Mouse (Mus musculus): ENCODE measurements around the gene H2-T23. TPM values are rescaled to one million over a fixed set of nuclear protein-coding genes. Genes with fewer than 3 reads are reported as not detected.

H2-T23 gene
- polyA plus RNA-seq, 1 experiment from 2014 or later: 2.6 TPM

DNA sequence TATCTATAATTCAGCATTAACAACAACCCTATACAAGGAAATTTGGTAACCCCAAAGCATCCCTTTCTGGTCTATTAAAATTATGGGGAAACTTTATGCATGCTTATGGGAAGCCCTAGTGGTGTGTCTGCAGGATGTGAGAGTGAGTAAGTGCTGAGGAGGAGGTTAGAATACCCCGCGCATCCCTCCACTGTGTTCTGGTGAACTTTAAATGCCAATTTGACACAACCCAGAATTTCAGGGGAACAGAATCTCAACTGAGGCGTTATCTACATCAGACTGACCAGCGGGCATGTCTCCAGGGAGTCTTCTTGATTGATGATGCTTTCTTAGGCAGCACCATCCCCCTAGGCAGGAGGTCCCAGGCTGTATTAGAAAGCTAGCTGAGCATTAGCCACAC is 6.8 kb downstream of the H2-T23 start:
- Histone ChIP-seq H3K27ac (ENCODE audit: low read depth, low read length) (no peak overlapping the region), H3K9ac (replicated peaks; ENCODE audit: low read depth, low read length) (no peak overlapping the region), H3K4me2 (ENCODE audit: low read depth, low read length) (no peak overlapping the region), H3K27me3 (ENCODE audit: control insufficient read depth, insufficient read depth, low read length) (no peaks in the 10 kb centered on the region), H3K4me1 (ENCODE audit: control insufficient read depth, insufficient read depth, low read length) (no peaks in the 10 kb centered on the region), H3K9me3 (ENCODE audit: control insufficient read depth, low read length) (no peaks in the 10 kb centered on the region), H3K36me3 (ENCODE audit: control insufficient read depth, insufficient read depth, low read length) (no peaks in the 10 kb centered on the region), H3K4me3 (ENCODE audit: low read depth, low read length) (no peak overlapping the region)
- ATAC-seq (ENCODE audit: low read depth): no peak
- WGBS: 64% methylated on average over 4 of the region's 4 CpGs

DNA sequence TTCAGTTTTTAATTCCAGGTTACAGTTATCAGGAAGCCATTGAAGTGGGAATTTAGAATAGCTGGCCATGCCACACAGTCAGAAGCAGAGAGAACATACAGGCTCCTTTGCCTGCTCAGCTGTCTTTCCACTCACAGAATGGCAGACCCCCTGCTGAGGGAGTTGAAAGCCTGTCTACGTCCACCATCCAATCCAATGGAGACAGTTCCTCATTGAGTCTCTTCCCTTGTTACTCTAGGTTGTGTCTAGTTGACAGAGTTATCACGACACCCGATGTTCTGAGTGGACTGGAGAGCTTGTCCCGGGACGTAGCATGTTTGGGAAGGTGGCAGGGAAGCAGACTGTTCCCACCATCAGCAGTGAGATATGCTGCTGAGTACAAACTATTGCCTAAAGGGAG is 7.5 kb downstream of the H2-T23 start:
- H3K4me3 ChIP-seq (ENCODE audit: low read depth, low read length): no peak overlapping the region
- H3K4me2 ChIP-seq (ENCODE audit: low read depth, low read length): no peak overlapping the region
- no peaks in the 10 kb centered on the region for H3K27me3 ChIP-seq (ENCODE audit: control insufficient read depth, insufficient read depth, low read length)
- no peak overlapping the region for H3K27ac ChIP-seq (ENCODE audit: low read depth, low read length)
- H3K9ac ChIP-seq (replicated peaks; ENCODE audit: low read depth, low read length): no peak overlapping the region
- no peaks in the 10 kb centered on the region for H3K4me1 ChIP-seq (ENCODE audit: control insufficient read depth, insufficient read depth, low read length)
- 54% methylated on average over 5 of the region's 5 CpGs for WGBS
- H3K9me3 ChIP-seq (ENCODE audit: control insufficient read depth, low read length): no peaks in the 10 kb centered on the region
- no peaks in the 10 kb centered on the region for H3K36me3 ChIP-seq (ENCODE audit: control insufficient read depth, insufficient read depth, low read length)
- ATAC-seq (ENCODE audit: low read depth): no peak

DNA sequence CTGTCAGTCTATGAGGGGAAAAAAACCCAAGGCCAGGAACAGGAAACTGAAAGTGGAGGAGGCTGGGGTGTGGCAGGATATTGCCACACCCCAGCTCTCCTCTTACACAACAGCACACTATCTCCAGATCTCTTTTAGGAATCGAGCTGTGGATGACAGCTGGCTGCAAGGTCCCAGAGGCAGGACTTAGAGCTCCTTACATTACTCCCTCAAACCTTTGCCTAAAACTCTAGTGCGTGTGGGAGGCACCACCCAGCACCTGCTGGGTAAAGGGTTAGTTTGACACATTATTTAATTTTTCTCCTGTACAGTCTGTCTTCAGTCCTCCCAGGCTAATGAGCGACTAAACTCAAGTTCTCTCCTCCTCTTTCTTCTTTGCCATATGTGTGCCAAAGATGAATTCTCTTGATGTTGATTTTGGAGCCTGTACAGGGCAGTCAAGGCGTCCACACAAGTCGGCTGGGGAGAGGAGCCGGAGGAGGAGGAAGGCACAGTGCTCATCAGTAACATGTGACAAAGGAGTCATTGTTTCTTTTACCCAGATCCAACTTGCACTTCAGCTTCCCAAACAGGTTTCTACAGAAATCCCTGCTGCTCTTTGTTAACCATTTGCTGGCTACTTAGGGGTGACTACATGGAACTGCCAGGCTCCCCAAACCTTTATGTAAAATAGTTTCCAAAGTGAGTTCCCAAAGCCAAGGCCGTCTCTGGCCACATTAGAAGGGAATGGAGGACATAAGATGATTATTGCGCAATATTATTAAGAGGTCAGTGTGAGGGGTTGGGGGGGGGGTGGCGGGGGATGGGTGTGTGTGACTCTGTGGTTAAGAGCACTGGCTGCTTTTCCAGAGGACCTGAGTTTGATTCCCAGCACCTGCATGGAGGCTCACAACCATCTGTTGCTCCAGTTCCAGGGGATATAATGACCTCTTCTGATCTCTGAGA is 8.7 kb downstream of the H2-T23 start:
- Histone ChIP-seq H3K4me1 (ENCODE audit: control insufficient read depth, insufficient read depth, low read length) (no peaks in the 10 kb centered on the region), H3K4me3 (ENCODE audit: low read depth, low read length) (no peak overlapping the region), H3K9ac (replicated peaks; ENCODE audit: low read depth, low read length) (no peak overlapping the region), H3K9me3 (ENCODE audit: control insufficient read depth, low read length) (no peaks in the 10 kb centered on the region), H3K4me2 (ENCODE audit: low read depth, low read length) (no peak overlapping the region), H3K27ac (ENCODE audit: low read depth, low read length) (no peak overlapping the region), H3K27me3 (ENCODE audit: control insufficient read depth, insufficient read depth, low read length) (no peaks in the 10 kb centered on the region), H3K36me3 (ENCODE audit: control insufficient read depth, insufficient read depth, low read length) (no peaks in the 10 kb centered on the region)
- no peak for ATAC-seq (ENCODE audit: low read depth)
- WGBS: 73% methylated on average over 9 of the region's 9 CpGs

DNA sequence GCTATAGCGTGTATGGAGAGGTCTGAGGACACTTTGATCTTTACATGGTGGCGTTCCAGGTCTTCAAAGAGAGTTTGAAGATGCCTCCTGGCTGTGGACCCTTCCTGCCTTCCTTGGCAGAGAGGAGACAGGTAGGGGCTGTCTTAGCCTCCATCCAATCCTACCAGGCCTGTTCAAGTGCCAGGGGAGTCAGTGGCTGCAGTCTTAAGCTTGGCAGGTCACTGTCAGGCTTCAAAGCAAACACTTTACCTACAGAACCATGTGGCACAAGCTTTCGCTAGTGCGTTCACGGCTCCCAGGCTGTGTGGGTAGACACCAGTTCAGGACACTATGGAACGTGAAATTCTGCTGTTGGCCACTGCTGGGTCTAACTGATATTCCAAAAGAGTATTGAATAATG is 9.7 kb downstream of the H2-T23 start:
- Histone ChIP-seq H3K4me2 (ENCODE audit: low read depth, low read length) (no peak overlapping the region), H3K36me3 (ENCODE audit: control insufficient read depth, insufficient read depth, low read length) (no peaks in the 10 kb centered on the region), H3K27ac (ENCODE audit: low read depth, low read length) (no peak overlapping the region), H3K9me3 (ENCODE audit: control insufficient read depth, low read length) (no peaks in the 10 kb centered on the region), H3K4me1 (ENCODE audit: control insufficient read depth, insufficient read depth, low read length) (no peaks in the 10 kb centered on the region), H3K4me3 (ENCODE audit: low read depth, low read length) (no peak overlapping the region), H3K9ac (replicated peaks; ENCODE audit: low read depth, low read length) (no peak overlapping the region), H3K27me3 (ENCODE audit: control insufficient read depth, insufficient read depth, low read length) (no peaks in the 10 kb centered on the region)
- ATAC-seq (ENCODE audit: low read depth): no peak
- WGBS: 88% methylated on average over 6 of the region's 6 CpGs

DNA sequence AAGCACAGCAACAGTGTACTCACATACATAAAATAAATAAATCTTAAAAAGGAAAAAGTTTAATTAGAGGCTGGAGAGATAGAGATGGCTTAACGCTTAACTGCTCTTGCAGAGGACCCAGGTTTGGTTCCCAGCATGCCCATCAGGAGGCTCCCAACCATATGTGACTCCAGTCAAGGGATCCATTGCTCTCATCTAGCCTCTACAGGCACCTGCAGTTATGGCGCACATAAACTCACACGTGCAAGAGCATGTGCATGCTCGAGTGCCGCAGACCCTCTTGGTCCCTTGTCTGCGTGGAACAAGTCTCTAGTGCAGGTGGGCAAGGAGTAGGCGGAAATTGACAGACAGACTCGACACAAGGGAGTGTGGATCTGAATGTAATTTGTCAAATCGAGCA is 10.6 kb downstream of the H2-T23 start:
- H3K27ac ChIP-seq (ENCODE audit: low read depth, low read length): no peak overlapping the region
- ATAC-seq (ENCODE audit: low read depth): no peak
- no peak overlapping the region for H3K4me2 ChIP-seq (ENCODE audit: low read depth, low read length)
- H3K9ac ChIP-seq (replicated peaks; ENCODE audit: low read depth, low read length): no peak overlapping the region
- no peaks in the 10 kb centered on the region for H3K36me3 ChIP-seq (ENCODE audit: control insufficient read depth, insufficient read depth, low read length)
- H3K27me3 ChIP-seq (ENCODE audit: control insufficient read depth, insufficient read depth, low read length): no peaks in the 10 kb centered on the region
- 91% methylated on average over 9 of the region's 9 CpGs for WGBS
- H3K4me3 ChIP-seq (ENCODE audit: low read depth, low read length): no peak overlapping the region
- no peaks in the 10 kb centered on the region for H3K9me3 ChIP-seq (ENCODE audit: control insufficient read depth, low read length)
- H3K4me1 ChIP-seq (ENCODE audit: control insufficient read depth, insufficient read depth, low read length): no peaks in the 10 kb centered on the region

DNA sequence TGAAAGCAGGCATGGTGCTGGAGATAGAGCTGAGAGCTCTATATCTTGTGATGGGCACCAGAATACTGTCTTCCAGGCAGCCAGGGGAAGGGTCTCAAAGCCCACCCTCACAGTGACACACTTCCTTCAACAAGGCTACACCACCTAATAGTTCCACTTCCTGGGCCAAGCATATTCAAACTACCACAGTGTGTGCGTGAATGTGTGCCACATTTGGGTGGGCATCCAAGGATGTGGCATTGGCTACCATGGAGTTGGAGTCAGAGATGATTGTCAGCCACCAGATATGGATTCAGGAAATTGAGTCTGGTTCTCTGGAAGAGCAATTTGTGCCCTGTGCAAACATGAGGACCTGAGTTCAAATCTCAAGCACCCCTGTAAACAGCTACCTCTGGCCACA is 11.3 kb downstream of the H2-T23 start:
- Histone ChIP-seq H3K4me1 (ENCODE audit: control insufficient read depth, insufficient read depth, low read length) (no peaks in the 10 kb centered on the region), H3K27me3 (ENCODE audit: control insufficient read depth, insufficient read depth, low read length) (no peaks in the 10 kb centered on the region), H3K4me3 (ENCODE audit: low read depth, low read length) (no peak overlapping the region), H3K27ac (ENCODE audit: low read depth, low read length) (no peak overlapping the region), H3K4me2 (ENCODE audit: low read depth, low read length) (no peak overlapping the region), H3K9me3 (ENCODE audit: control insufficient read depth, low read length) (no peaks in the 10 kb centered on the region), H3K36me3 (ENCODE audit: control insufficient read depth, insufficient read depth, low read length) (no peaks in the 10 kb centered on the region), H3K9ac (replicated peaks; ENCODE audit: low read depth, low read length) (no peak overlapping the region)
- no peak for ATAC-seq (ENCODE audit: low read depth)
- WGBS: 100% methylated on average over 1 of the region's 1 CpGs

DNA sequence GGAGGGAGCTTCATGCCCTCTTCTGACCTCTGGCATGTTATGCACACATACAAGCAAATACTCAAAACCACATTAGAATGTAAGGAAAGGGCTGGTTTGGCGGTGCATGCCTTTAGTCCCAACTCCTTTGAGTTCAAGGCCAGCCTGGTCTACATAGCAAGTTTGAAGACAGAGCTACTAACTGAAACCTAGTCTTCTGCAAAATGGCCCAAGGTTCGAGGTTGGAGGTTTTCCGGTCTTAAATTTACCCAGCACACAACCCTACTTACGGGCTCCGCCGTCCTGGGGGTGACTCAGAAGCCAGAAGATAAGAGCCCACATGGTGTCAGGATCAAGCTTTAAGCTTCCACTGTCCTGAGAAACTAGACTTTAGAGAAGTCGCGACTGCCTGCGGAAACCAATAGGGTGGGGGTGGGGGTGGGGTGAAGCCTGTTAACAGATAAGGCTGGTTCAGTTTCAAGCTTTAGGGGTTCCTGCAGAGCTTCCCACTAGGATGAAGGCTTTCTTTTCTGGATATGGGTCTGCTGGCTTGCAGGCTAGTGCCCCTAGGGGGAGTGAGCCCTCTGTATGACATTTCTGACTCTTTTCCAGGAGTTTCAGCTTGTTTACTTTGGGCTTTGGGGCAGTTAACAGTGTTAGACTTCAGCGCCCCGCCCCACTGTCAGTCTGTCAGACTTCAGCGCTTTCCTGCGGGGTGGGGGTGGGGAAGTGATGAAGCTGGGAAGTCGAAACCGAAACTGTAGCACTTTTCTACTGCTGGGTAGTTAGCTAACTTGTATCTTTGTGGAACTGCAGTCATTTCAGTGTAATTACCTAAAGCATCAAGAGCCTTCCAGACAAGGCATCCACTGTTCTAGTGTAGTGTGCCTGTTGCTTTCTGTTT is 12.2 kb downstream of the H2-T23 start, which contains the start of gene H2-T24:
TSS of gene H2-T24 (minus strand) at position 370 of the 883 bp plus-strand sequence.
- Histone ChIP-seq H3K4me1 (ENCODE audit: control insufficient read depth, insufficient read depth, low read length) (no peaks in the 10 kb centered on the region), H3K9me3 (ENCODE audit: control insufficient read depth, low read length) (no peaks in the 10 kb centered on the region), H3K27me3 (ENCODE audit: control insufficient read depth, insufficient read depth, low read length) (no peaks in the 10 kb centered on the region), H3K36me3 (ENCODE audit: control insufficient read depth, insufficient read depth, low read length) (no peaks in the 10 kb centered on the region), H3K4me2 (ENCODE audit: low read depth, low read length) (no peak within 1 kb of the TSS), H3K4me3 (ENCODE audit: low read depth, low read length) (no peak within 1 kb of the TSS), H3K27ac (ENCODE audit: low read depth, low read length) (no peak within 1 kb of the TSS), H3K9ac (replicated peaks; ENCODE audit: low read depth, low read length) (no peak within 1 kb of the TSS)
- no peak for ATAC-seq (ENCODE audit: low read depth)
- WGBS: 52% methylated on average over 15 of the region's 15 CpGs

DNA sequence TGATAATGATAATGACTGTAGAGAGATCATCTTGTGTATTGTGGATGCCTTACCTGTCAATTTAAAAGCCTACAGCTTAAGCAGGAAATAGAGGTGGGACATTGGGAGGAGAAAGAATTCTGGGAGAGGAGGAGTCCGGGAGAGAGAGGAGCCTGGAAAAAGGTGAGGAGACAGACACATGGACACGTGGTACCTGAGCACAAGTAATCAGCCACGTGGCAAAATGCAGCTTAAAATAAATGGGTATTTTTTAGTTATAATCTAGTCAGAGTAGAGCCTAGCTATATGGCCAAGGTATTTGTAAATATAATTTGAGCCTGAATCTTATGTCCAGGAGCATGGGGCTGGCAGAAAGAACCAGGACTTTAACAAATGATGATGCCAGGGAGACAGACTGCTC is 13.1 kb downstream of the H2-T23 start:
- H3K4me3 ChIP-seq (ENCODE audit: low read depth, low read length): no peak overlapping the region
- peaks cover 4% of the 10 kb centered on the region; the same call in 1 of the 2 replicates for H3K36me3 ChIP-seq (ENCODE audit: control insufficient read depth, insufficient read depth, low read length)
- H3K4me2 ChIP-seq (ENCODE audit: low read depth, low read length): no peak overlapping the region
- WGBS: 85% methylated on average over 3 of the region's 3 CpGs
- no peak overlapping the region for H3K27ac ChIP-seq (ENCODE audit: low read depth, low read length)
- H3K27me3 ChIP-seq (ENCODE audit: control insufficient read depth, insufficient read depth, low read length): no peaks in the 10 kb centered on the region
- H3K9me3 ChIP-seq (ENCODE audit: control insufficient read depth, low read length): no peaks in the 10 kb centered on the region
- no peak overlapping the region for H3K9ac ChIP-seq (replicated peaks; ENCODE audit: low read depth, low read length)
- ATAC-seq (ENCODE audit: low read depth): no peak
- no peaks in the 10 kb centered on the region for H3K4me1 ChIP-seq (ENCODE audit: control insufficient read depth, insufficient read depth, low read length)

DNA sequence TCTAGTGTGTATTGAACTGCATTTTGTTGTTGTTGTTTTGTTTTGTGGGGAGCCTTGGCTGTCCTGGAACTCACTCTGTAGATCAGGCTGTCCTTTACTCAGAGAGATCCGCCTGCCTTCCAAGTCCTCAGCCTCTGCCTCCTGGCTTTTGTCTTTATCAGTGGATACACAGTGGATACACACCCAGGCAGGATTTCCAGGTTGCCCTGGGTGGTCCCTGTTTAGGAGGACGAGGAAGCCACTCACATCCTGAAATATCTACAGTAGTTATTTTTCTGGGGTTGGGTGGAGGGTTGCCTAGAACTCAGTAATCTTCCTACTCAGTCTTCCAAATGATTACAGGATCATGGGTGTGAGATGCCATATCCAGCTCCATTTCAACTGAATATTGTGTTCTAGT is 13.7 kb downstream of the H2-T23 start:
- H3K9ac ChIP-seq (replicated peaks; ENCODE audit: low read depth, low read length): no peak overlapping the region
- no peak overlapping the region for H3K27ac ChIP-seq (ENCODE audit: low read depth, low read length)
- no peak overlapping the region for H3K4me2 ChIP-seq (ENCODE audit: low read depth, low read length)
- no peak overlapping the region for H3K4me3 ChIP-seq (ENCODE audit: low read depth, low read length)
- H3K27me3 ChIP-seq (ENCODE audit: control insufficient read depth, insufficient read depth, low read length): no peaks in the 10 kb centered on the region
- no peaks in the 10 kb centered on the region for H3K4me1 ChIP-seq (ENCODE audit: control insufficient read depth, insufficient read depth, low read length)
- H3K9me3 ChIP-seq (ENCODE audit: control insufficient read depth, low read length): no peaks in the 10 kb centered on the region
- WGBS: 74% methylated on average over 2 of the region's 2 CpGs
- ATAC-seq (ENCODE audit: low read depth): no peak
- peaks cover 4% of the 10 kb centered on the region; the same call in 1 of the 2 replicates for H3K36me3 ChIP-seq (ENCODE audit: control insufficient read depth, insufficient read depth, low read length)

Data from neural tube, embryonic 14.5 days (tissue).